Mouse (Mus musculus): ENCODE measurements around the gene Zswim3.

Gene Zswim3

DNA sequence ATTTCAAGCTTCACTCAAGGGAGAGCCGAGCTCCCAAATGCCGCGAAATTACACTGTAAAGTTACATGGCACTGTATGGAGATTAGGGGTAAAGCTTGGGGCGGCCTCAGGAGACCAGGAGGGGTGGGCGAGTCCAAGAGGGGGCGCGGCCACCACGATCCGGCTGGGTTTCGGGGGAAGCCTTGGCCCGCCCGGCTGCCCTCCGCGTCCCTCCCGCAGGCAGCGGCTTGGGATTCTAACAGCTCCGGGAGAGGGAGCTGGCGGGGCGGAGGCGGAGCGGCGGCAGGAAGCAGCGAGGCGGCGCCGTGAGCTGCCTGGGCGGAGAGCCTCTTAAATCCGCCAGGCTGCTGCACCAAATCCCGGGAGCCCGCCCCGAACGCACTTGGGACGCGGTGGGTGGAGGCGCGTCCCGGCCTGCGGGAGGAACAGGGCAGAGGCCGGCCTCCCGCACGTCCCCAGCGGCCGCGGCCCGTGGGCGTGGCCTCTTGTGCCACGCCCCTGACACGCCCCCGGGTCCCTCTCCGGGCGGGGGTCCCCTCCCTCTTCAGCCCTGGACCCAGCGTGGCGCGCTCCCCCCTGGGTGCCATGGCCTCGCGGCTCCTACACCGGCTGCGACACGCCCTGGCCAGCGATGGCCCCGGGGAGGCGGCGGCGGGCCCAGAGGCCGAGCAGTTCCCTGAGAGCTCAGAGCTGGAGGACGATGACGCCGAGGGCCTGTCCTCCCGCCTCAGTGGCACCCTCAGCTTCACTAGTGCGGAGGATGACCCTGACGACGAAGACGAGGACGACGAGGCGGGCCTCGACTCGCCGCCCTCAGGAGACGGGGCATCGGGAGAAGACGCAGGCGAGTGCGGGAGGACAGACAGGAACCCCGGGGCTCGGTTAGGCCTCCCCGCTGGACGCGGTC lies 19.2 kb upstream of the Zswim3 start, which contains the start of gene Snx21:
Gene Snx21 (plus strand): TSS at position 343 of the 907 bp plus-strand sequence.
- TF ChIP-seq POU5F1 (IDR thresholded peaks at IDR 0.05; ENCODE audit: borderline replicate concordance, low read length) (no peak), NANOG (IDR thresholded peaks at IDR 0.05; ENCODE audit: borderline replicate concordance, low read length) (no peak), CTCF (conservative IDR thresholded peaks at IDR 0.05; ENCODE audit: low read length) (no peak)
- H3K36me3 ChIP-seq (ENCODE audit: insufficient read depth, low read length): peaks cover 16% of the 10 kb centered on the region

DNA sequence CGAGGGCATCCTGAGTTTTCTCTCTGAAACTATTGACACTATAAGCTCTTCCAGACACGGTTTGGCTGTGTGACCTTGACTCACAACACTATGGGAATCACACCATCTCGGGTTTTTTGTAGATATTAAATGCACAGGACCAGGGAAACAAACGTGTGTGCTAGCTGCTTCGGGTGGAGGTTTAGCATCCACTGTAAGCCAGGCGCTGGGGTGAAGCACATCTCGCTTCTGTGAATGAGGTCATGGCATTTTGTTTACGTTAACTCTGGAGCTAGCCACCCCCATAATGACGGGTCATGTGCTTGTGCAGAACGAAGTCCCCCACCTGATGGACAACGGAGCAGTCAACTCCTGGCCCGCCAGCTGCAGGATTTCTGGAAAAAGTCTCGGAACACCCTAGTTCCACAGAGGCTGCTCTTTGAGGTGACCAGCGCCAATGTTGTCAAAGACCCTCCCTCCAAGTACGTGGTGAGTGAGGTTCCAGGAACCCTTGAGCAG lies 18.5 kb upstream of the Zswim3 start:
- Histone ChIP-seq H3K4me1 (replicated peaks; ENCODE audit: low read depth, low read length) (peaks cover 62% of the 10 kb centered on the region), H3K4me3 (replicated peaks; ENCODE audit: low read length) (peak overlapping the region; percentile 88), H3K9me3 (ENCODE audit: low read length) (no peaks in the 10 kb centered on the region), H3K36me3 (ENCODE audit: insufficient read depth, low read length) (peaks cover 23% of the 10 kb centered on the region), H3K27me3 (ENCODE audit: insufficient read depth, low read length) (peaks cover 20% of the 10 kb centered on the region)
- TF ChIP-seq NANOG (IDR thresholded peaks at IDR 0.05; ENCODE audit: borderline replicate concordance, low read length): no peak
- TF ChIP-seq POU5F1 (IDR thresholded peaks at IDR 0.05; ENCODE audit: borderline replicate concordance, low read length): no peak
- no peak for TF ChIP-seq CTCF (conservative IDR thresholded peaks at IDR 0.05; ENCODE audit: low read length)

More for the DNA sequence above, 19.2 kb upstream of the Zswim3 start, which contains the start of gene Snx21:
- Histone ChIP-seq H3K4me3 (replicated peaks; ENCODE audit: low read length) (peak within 1 kb of the TSS; percentile 88), H3K4me1 (replicated peaks; ENCODE audit: low read depth, low read length) (peaks cover 55% of the 10 kb centered on the region), H3K27me3 (ENCODE audit: insufficient read depth, low read length) (peaks cover 20% of the 10 kb centered on the region), H3K9me3 (ENCODE audit: low read length) (no peaks in the 10 kb centered on the region)

DNA sequence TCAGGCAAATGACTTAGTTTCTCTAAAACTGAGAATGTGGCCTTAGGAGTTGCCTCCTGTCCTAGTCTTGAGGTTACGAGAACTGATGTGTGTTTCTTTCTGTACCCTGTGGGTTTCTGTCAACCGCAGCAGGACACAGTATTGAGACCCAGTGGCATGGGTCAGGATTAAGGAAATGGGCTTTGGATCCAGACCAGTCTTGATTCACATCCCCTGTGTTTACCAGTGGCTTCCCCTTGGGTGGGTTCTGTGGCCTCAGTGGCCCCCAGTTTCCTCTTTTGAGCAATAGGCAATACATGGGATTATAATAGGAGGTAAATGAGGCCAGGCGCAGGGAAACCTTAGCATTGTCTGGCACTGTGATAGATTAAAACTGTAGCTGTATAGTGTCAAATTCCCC lies 17.9 kb upstream of the Zswim3 start:
- Histone ChIP-seq H3K27me3 (ENCODE audit: insufficient read depth, low read length) (peaks cover 20% of the 10 kb centered on the region), H3K9me3 (ENCODE audit: low read length) (no peaks in the 10 kb centered on the region), H3K4me1 (replicated peaks; ENCODE audit: low read depth, low read length) (peaks cover 68% of the 10 kb centered on the region), H3K36me3 (ENCODE audit: insufficient read depth, low read length) (peaks cover 29% of the 10 kb centered on the region), H3K4me3 (replicated peaks; ENCODE audit: low read length) (no peak overlapping the region)
- TF ChIP-seq POU5F1 (IDR thresholded peaks at IDR 0.05; ENCODE audit: borderline replicate concordance, low read length) (no peak), NANOG (IDR thresholded peaks at IDR 0.05; ENCODE audit: borderline replicate concordance, low read length) (no peak), CTCF (conservative IDR thresholded peaks at IDR 0.05; ENCODE audit: low read length) (no peak)

DNA sequence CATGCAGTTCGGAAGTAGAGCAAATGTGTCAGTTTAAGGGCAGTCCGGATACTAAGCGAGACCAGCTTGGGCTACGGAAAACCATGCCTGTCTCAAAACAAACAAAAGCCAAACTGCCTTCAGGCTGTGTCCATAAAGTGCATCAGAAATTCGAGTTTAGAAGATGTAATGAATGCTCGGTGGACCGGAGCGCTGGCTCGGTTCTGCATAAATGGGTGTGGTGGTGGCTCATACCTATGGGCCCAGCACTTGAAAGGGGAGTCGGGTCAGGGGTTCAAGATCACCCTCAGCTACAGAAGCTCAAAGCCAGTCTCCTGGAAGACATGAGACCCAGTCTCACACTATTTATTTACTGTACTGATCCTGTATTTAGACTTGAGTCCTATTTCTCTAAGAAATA lies 17.1 kb upstream of the Zswim3 start:
- TF ChIP-seq NANOG (IDR thresholded peaks at IDR 0.05; ENCODE audit: borderline replicate concordance, low read length) (no peak), CTCF (conservative IDR thresholded peaks at IDR 0.05; ENCODE audit: low read length) (no peak), POU5F1 (IDR thresholded peaks at IDR 0.05; ENCODE audit: borderline replicate concordance, low read length) (no peak)
- peaks cover 75% of the 10 kb centered on the region for H3K4me1 ChIP-seq (replicated peaks; ENCODE audit: low read depth, low read length)
- no peaks in the 10 kb centered on the region for H3K9me3 ChIP-seq (ENCODE audit: low read length)

DNA sequence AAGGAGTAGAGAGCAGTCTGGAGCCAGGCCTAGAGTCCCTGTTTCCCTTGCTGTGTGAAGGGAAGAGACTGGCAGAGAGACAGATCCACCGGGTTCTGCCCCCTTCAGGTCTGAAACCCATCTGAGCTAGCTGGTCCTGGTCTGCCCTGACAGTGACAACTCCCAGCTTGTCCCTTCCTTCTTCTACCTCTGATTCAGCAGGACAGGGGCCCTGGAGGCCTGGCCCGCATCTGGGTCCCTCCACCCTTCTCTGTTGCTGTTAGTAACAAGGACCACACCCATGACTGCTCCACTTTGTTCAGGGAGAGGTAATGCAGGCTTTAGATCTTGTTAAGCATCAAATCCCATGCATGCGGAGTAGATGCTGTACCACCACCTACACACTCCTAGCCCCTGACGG lies 16.5 kb upstream of the Zswim3 start:
- Histone ChIP-seq H3K36me3 (ENCODE audit: insufficient read depth, low read length) (peaks cover 43% of the 10 kb centered on the region), H3K4me1 (replicated peaks; ENCODE audit: low read depth, low read length) (peaks cover 82% of the 10 kb centered on the region), H3K9me3 (ENCODE audit: low read length) (no peaks in the 10 kb centered on the region), H3K27me3 (ENCODE audit: insufficient read depth, low read length) (peaks cover 17% of the 10 kb centered on the region), H3K4me3 (replicated peaks; ENCODE audit: low read length) (peak overlapping the region; percentile 27)
- TF ChIP-seq NANOG (IDR thresholded peaks at IDR 0.05; ENCODE audit: borderline replicate concordance, low read length) (no peak), POU5F1 (IDR thresholded peaks at IDR 0.05; ENCODE audit: borderline replicate concordance, low read length) (no peak), CTCF (conservative IDR thresholded peaks at IDR 0.05; ENCODE audit: low read length) (no peak)

More for the DNA sequence above, 17.1 kb upstream of the Zswim3 start:
- Histone ChIP-seq H3K27me3 (ENCODE audit: insufficient read depth, low read length) (peaks cover 17% of the 10 kb centered on the region), H3K4me3 (replicated peaks; ENCODE audit: low read length) (no peak overlapping the region), H3K36me3 (ENCODE audit: insufficient read depth, low read length) (peaks cover 36% of the 10 kb centered on the region)

DNA sequence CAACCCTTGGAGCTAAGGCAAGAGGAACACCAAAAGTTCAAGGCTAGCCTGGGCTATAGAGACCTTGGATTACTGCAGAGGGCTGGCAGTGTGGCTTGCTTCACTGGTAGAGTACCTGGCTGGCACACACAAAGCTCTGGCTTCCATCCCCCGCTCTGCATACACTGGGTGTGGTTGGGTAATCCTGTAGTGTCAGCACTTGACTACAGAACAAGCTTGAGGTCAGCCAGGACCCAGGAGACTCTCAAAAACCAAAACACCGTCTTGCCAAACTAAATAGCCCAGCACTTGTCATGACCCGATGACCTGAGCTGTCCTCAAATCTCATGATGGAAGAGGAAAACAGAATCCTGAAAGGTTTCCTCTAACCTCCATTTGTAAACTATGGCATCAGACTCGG lies 14.4 kb upstream of the Zswim3 start:
- H3K4me3 ChIP-seq (replicated peaks; ENCODE audit: low read length): no peak overlapping the region
- H3K9me3 ChIP-seq (ENCODE audit: low read length): no peaks in the 10 kb centered on the region
- peaks cover 92% of the 10 kb centered on the region for H3K4me1 ChIP-seq (replicated peaks; ENCODE audit: low read depth, low read length)
- peaks cover 9% of the 10 kb centered on the region for H3K27me3 ChIP-seq (ENCODE audit: insufficient read depth, low read length)
- peaks cover 61% of the 10 kb centered on the region for H3K36me3 ChIP-seq (ENCODE audit: insufficient read depth, low read length)
- TF ChIP-seq NANOG (IDR thresholded peaks at IDR 0.05; ENCODE audit: borderline replicate concordance, low read length) (no peak), POU5F1 (IDR thresholded peaks at IDR 0.05; ENCODE audit: borderline replicate concordance, low read length) (no peak), CTCF (conservative IDR thresholded peaks at IDR 0.05; ENCODE audit: low read length) (no peak)

DNA sequence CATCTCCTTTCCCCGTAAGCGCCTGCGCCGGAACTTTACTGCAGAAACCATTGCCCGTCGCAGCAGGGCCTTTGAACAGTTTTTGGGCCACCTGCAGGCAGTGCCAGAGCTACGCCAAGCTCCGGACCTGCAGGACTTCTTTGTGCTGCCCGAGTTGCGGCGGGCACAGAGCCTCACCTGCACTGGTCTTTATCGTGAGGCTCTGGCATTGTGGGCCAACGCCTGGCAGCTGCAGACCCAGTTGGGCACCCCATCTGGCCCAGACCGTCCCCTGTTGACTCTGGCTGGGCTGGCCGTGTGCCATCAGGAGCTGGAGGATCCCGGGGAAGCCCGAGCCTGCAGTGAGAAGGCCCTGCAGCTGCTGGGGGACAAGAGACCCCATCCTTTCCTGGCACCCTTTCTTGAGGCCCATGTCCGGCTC lies 13.0 kb upstream of the Zswim3 start:
- peaks cover 3% of the 10 kb centered on the region; the same call in 1 of the 2 replicates for H3K27me3 ChIP-seq (ENCODE audit: insufficient read depth, low read length)
- H3K9me3 ChIP-seq (ENCODE audit: low read length): no peaks in the 10 kb centered on the region
- peaks cover 75% of the 10 kb centered on the region for H3K36me3 ChIP-seq (ENCODE audit: insufficient read depth, low read length)
- peak overlapping the region; percentile 53 for H3K4me3 ChIP-seq (replicated peaks; ENCODE audit: low read length)
- TF ChIP-seq POU5F1 (IDR thresholded peaks at IDR 0.05; ENCODE audit: borderline replicate concordance, low read length) (no peak), NANOG (IDR thresholded peaks at IDR 0.05; ENCODE audit: borderline replicate concordance, low read length) (no peak), CTCF (conservative IDR thresholded peaks at IDR 0.05; ENCODE audit: low read length) (no peak)
- H3K4me1 ChIP-seq (replicated peaks; ENCODE audit: low read depth, low read length): peaks cover 91% of the 10 kb centered on the region

DNA sequence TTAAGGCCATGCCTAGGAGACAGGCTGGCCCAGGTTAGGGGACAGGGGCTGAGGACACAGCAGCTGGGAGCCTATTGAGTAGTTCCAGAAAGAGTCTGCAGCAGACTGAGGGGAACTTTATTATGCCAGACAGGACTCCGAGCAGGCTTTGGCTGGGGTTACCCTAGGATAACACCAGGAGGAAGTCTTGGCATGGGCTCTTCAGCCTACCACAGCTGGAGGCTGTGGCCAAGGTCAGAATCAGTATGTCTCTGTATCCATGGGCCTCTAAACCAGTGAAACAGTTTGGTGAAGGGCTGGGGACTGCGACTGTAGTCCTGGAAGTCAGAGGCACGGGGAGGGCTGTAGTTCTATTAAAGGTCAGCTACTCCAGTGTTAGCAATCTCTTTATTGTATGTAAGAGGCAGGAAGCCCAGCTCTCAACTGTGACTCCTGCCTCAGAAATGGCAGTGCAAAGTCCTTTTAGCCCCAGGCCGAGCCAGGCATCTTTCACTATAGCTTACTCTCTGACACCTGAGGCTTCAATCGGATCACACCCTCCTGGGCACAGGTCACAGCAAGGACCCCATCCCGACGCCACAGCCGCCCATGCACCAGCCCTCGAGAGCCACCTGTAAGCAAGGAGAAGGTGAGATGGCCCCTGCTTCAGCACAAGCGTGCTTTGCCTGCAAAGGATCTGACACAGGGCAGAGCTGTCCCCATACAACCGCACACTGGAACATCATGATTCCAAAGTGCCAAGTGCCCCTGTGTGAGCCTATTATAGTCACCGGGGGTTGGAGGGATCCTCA lies 12.3 kb upstream of the Zswim3 start:
- Histone ChIP-seq H3K4me3 (replicated peaks; ENCODE audit: low read length) (peak overlapping the region; percentile 53), H3K36me3 (ENCODE audit: insufficient read depth, low read length) (peaks cover 82% of the 10 kb centered on the region), H3K9me3 (ENCODE audit: low read length) (no peaks in the 10 kb centered on the region), H3K4me1 (replicated peaks; ENCODE audit: low read depth, low read length) (peaks cover 85% of the 10 kb centered on the region), H3K27me3 (ENCODE audit: insufficient read depth, low read length) (no peaks in the 10 kb centered on the region)
- no peak for TF ChIP-seq POU5F1 (IDR thresholded peaks at IDR 0.05; ENCODE audit: borderline replicate concordance, low read length)
- no peak for TF ChIP-seq CTCF (conservative IDR thresholded peaks at IDR 0.05; ENCODE audit: low read length)
- TF ChIP-seq NANOG (IDR thresholded peaks at IDR 0.05; ENCODE audit: borderline replicate concordance, low read length): no peak
